17 mouse cellular contexts compared by ENCODE assay signal in the genomic region with DNA sequence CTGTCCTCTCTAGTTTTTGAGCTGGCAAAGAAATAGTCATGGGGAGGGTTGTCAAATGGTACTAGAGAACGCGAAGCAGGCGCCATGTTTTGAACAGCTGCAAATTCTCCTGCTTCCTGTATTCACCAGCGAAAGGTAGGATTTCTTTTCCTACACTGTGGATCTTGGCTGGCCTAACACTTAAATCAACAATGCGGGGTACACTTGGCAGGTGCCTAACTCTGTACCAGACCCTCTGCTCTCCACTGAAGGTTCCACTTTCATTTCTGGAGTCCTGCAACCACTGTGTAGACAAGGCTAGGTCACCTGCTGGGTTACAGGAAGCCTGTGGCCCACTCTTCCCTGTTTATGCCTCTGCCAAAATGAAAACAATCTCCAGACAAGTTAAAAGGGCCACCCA.
A peak's percentile ranks its signal among the peaks of the same experiment; 100 is the strongest.
DNase-seq lines count a peak whose midpoint lies in the region; ATAC-seq lines count a peak whose summit lies in the region.
"Had no signal": no experiment of that assay in that cellular context is flagged by ENCODE, and none has a peak within 500 bp of the region (broad histone marks: within the 10 kb centered on the region; RNA-seq: fewer than 3 reads in every experiment).

No protein-coding gene starts in this region.

- no peak for ATAC-seq in intestine, embryonic 14.5 days (replicated peaks; ENCODE audit: low FRiP score, low TSS enrichment, low read depth)
- ATAC-seq in intestine, embryonic 16.5 days: no peak
- no peak for ATAC-seq in liver, embryonic 11.5 days (replicated peaks; ENCODE audit: low FRiP score)
- no peak for ATAC-seq in liver, embryonic 12.5 days
- peak; percentile 53; the same call in 1 of the 2 replicates for ATAC-seq in limb, embryonic 13.5 days (ENCODE audit: low FRiP score, low read depth)
- ATAC-seq in neural tube, embryonic 14.5 days (ENCODE audit: low read depth): peak; percentile 33; the same call in 1 of the 2 replicates
- ATAC-seq in granulocyte monocyte progenitor cell, adult 5-6 weeks (replicated peaks; ENCODE audit: poor library complexity, severe bottlenecking): no peak
- ATAC-seq: inflammation-experienced regulatory T-cells, adult 6 months had no signal

- H3K4me3 ChIP-seq in intestine, embryonic 14.5 days (ENCODE audit: low read depth, low read length): no peak overlapping the region
- no peak overlapping the region for H3K4me3 ChIP-seq in intestine, embryonic 16.5 days (ENCODE audit: low read length)
- H3K4me3 ChIP-seq in liver, embryonic 11.5 days (ENCODE audit: low read depth, low read length): no peak overlapping the region
- H3K4me3 ChIP-seq in liver, embryonic 12.5 days: no peak overlapping the region
- H3K4me3 ChIP-seq in limb, embryonic 13.5 days: no peak overlapping the region
- H3K4me3 ChIP-seq in neural tube, embryonic 14.5 days (ENCODE audit: low read depth, low read length): no peak overlapping the region
- H3K4me3 ChIP-seq: heart, embryonic 15.5 days; hindbrain, embryonic 10.5 days had no signal

- H3K9ac ChIP-seq in intestine, embryonic 14.5 days (ENCODE audit: low read length): no peak overlapping the region
- H3K9ac ChIP-seq in intestine, embryonic 16.5 days (ENCODE audit: low read depth, low read length): no peak overlapping the region
- no peak overlapping the region for H3K9ac ChIP-seq in liver, embryonic 11.5 days (ENCODE audit: low read depth, low read length)
- no peak overlapping the region for H3K9ac ChIP-seq in liver, embryonic 12.5 days
- H3K9ac ChIP-seq in limb, embryonic 13.5 days: no peak overlapping the region
- no peak overlapping the region for H3K9ac ChIP-seq in neural tube, embryonic 14.5 days (replicated peaks; ENCODE audit: low read depth, low read length)
- H3K9ac ChIP-seq: heart, embryonic 15.5 days; liver, embryonic 14.5 days had no signal

- 0 out of 2 replicates have a peak overlapping the region, but pooled peaks have one; percentile 43 for H3K27ac ChIP-seq in intestine, embryonic 14.5 days (ENCODE audit: low read depth)
- no peak overlapping the region for H3K27ac ChIP-seq in intestine, embryonic 16.5 days (ENCODE audit: low read length)
- H3K27ac ChIP-seq in liver, embryonic 11.5 days (ENCODE audit: low read depth, low read length): no peak overlapping the region
- no peak overlapping the region for H3K27ac ChIP-seq in liver, embryonic 12.5 days
- H3K27ac ChIP-seq in limb, embryonic 13.5 days: peak overlapping the region; percentile 11; the same call in 1 of the 2 replicates
- no peak overlapping the region for H3K27ac ChIP-seq in neural tube, embryonic 14.5 days (ENCODE audit: low read depth, low read length)
- H3K27ac ChIP-seq: heart, embryonic 15.5 days; liver, embryonic 14.5 days; macrophage had no signal

- H3K9me3 ChIP-seq in intestine, embryonic 14.5 days (ENCODE audit: control insufficient read depth, low read length): no peaks in the 10 kb centered on the region
- H3K9me3 ChIP-seq in intestine, embryonic 16.5 days (ENCODE audit: control insufficient read depth, low read length): no peaks in the 10 kb centered on the region
- H3K9me3 ChIP-seq in liver, embryonic 11.5 days (ENCODE audit: control insufficient read depth, low read length): no peaks in the 10 kb centered on the region
- 0 out of 2 replicates have a peak, but pooled peaks cover 5% of the 10 kb centered on the region for H3K9me3 ChIP-seq in liver, embryonic 12.5 days (replicated peaks)
- no peaks in the 10 kb centered on the region for H3K9me3 ChIP-seq in limb, embryonic 13.5 days
- no peaks in the 10 kb centered on the region for H3K9me3 ChIP-seq in neural tube, embryonic 14.5 days (ENCODE audit: control insufficient read depth, low read length)
- H3K9me3 ChIP-seq: heart, embryonic 15.5 days; hindbrain, embryonic 10.5 days had no signal

- H3K4me2 ChIP-seq in intestine, embryonic 14.5 days (ENCODE audit: low read length): no peak overlapping the region
- no peak overlapping the region for H3K4me2 ChIP-seq in intestine, embryonic 16.5 days (ENCODE audit: low read depth, low read length)
- no peak overlapping the region for H3K4me2 ChIP-seq in liver, embryonic 11.5 days
- H3K4me2 ChIP-seq in liver, embryonic 12.5 days: no peak overlapping the region
- H3K4me2 ChIP-seq in limb, embryonic 13.5 days (replicated peaks): peak overlapping the region; percentile 47
- H3K4me2 ChIP-seq in neural tube, embryonic 14.5 days (ENCODE audit: low read depth, low read length): no peak overlapping the region
- H3K4me2 ChIP-seq: heart, embryonic 15.5 days; midbrain, embryonic 11.5 days had no signal

- DNase-seq in intestine, embryonic 14.5 days (ENCODE audit: low spot score): peak; percentile 52
- peak; percentile 1 for DNase-seq in liver, embryonic 11.5 days (ENCODE audit: low spot score)
- no peak for DNase-seq in frontal cortex, postnatal 25 days (ENCODE audit: low spot score in 2 of 2)
- DNase-seq: adrenal gland, postnatal 14 days; cerebellum, adult 11 months; cerebellum, postnatal 36 days had no signal

- WGBS in intestine, embryonic 14.5 days: 53% methylated on average over 5 of the region's 5 CpGs
- 62% methylated on average over 5 of the region's 5 CpGs for WGBS in intestine, embryonic 16.5 days
- WGBS in liver, embryonic 11.5 days: 87% methylated on average over 5 of the region's 5 CpGs
- 74% methylated on average over 5 of the region's 5 CpGs for WGBS in liver, embryonic 12.5 days (ENCODE audit: insufficient replicate concordance)
- 21% methylated on average over 5 of the region's 5 CpGs for WGBS in limb, embryonic 13.5 days
- 50% methylated on average over 5 of the region's 5 CpGs for WGBS in neural tube, embryonic 14.5 days

- no peaks in the 10 kb centered on the region for H3K27me3 ChIP-seq in intestine, embryonic 14.5 days (replicated peaks; ENCODE audit: control insufficient read depth, insufficient read depth, low read length)
- H3K27me3 ChIP-seq in intestine, embryonic 16.5 days (replicated peaks; ENCODE audit: control insufficient read depth, insufficient read depth, low read length): no peaks in the 10 kb centered on the region
- H3K27me3 ChIP-seq in liver, embryonic 11.5 days (replicated peaks; ENCODE audit: control insufficient read depth, insufficient read depth, low read length): no peaks in the 10 kb centered on the region
- no peaks in the 10 kb centered on the region for H3K27me3 ChIP-seq in liver, embryonic 12.5 days (replicated peaks)
- peaks cover 49% of the 10 kb centered on the region for H3K27me3 ChIP-seq in limb, embryonic 13.5 days
- peaks cover 16% of the 10 kb centered on the region; the same call in 1 of the 2 replicates for H3K27me3 ChIP-seq in neural tube, embryonic 14.5 days (ENCODE audit: control insufficient read depth, insufficient read depth, low read length)
- H3K27me3 ChIP-seq: heart, embryonic 15.5 days had no signal

- no peaks in the 10 kb centered on the region for H3K36me3 ChIP-seq in intestine, embryonic 14.5 days (ENCODE audit: control insufficient read depth, insufficient read depth, low read length)
- H3K36me3 ChIP-seq in intestine, embryonic 16.5 days (ENCODE audit: control insufficient read depth, insufficient read depth, low read length): no peaks in the 10 kb centered on the region
- H3K36me3 ChIP-seq in liver, embryonic 11.5 days (ENCODE audit: control insufficient read depth, insufficient read depth, low read length): no peaks in the 10 kb centered on the region
- H3K36me3 ChIP-seq in liver, embryonic 12.5 days: no peaks in the 10 kb centered on the region
- no peaks in the 10 kb centered on the region for H3K36me3 ChIP-seq in limb, embryonic 13.5 days
- no peaks in the 10 kb centered on the region for H3K36me3 ChIP-seq in neural tube, embryonic 14.5 days (ENCODE audit: control insufficient read depth, insufficient read depth, low read length)
- H3K36me3 ChIP-seq: heart, embryonic 15.5 days; hindbrain, embryonic 10.5 days had no signal

- peaks cover 23% of the 10 kb centered on the region for H3K4me1 ChIP-seq in intestine, embryonic 14.5 days (replicated peaks; ENCODE audit: control insufficient read depth, insufficient read depth, low read length)
- peaks cover 13% of the 10 kb centered on the region; the same call in 1 of the 2 replicates for H3K4me1 ChIP-seq in intestine, embryonic 16.5 days (ENCODE audit: control insufficient read depth, insufficient read depth, low read length)
- H3K4me1 ChIP-seq in liver, embryonic 11.5 days (replicated peaks; ENCODE audit: control insufficient read depth, insufficient read depth, low read length): no peaks in the 10 kb centered on the region
- H3K4me1 ChIP-seq in liver, embryonic 12.5 days: no peaks in the 10 kb centered on the region
- peaks cover 36% of the 10 kb centered on the region for H3K4me1 ChIP-seq in limb, embryonic 13.5 days
- H3K4me1 ChIP-seq in neural tube, embryonic 14.5 days (ENCODE audit: control insufficient read depth, insufficient read depth, low read length): no peaks in the 10 kb centered on the region; the same call in none of the 2 replicates

Comparison
In these comparisons a context has a peak if more than half of its experiments do, and no peak if none do; other contexts are left out.
1. H3K27ac ChIP-seq: peak in intestine, embryonic 14.5 days (single experiment) and limb, embryonic 13.5 days (single experiment); none in intestine, embryonic 16.5 days (single experiment), liver, embryonic 11.5 days (single experiment), liver, embryonic 12.5 days (single experiment) and neural tube, embryonic 14.5 days (single experiment).
2. ATAC-seq: peak in limb, embryonic 13.5 days (single experiment) and neural tube, embryonic 14.5 days (single experiment); none in intestine, embryonic 14.5 days (single experiment), intestine, embryonic 16.5 days (single experiment), liver, embryonic 11.5 days (single experiment), liver, embryonic 12.5 days (single experiment) and granulocyte monocyte progenitor cell, adult 5-6 weeks (single experiment).
3. DNase-seq: peak in intestine, embryonic 14.5 days (single experiment) and liver, embryonic 11.5 days (single experiment); none in frontal cortex, postnatal 25 days (0 of 2).